Mouse (Mus musculus): ENCODE results near the gene Riiad1.

- no peak for TF ChIP-seq POLR2A (IDR thresholded peaks at IDR 0.05; ENCODE audit: extremely low read depth, insufficient read depth, low read length)
- TF ChIP-seq CTCF (IDR thresholded peaks at IDR 0.05; ENCODE audit: low read depth, low read length), result no peak
These were observed 16.1 kb downstream of the Riiad1 start for GRCm38 (mm10) chr3:94463926-94464578.

Measured in liver, adult 2 months (tissue).